Mouse (Mus musculus) embryonic facial prominence, embryonic 14.5 days (tissue): Measurements from ENCODE around the gene Cyp2t4. TPM values are rescaled to one million over a fixed set of nuclear protein-coding genes. Genes with fewer than 3 reads are reported as not detected.

Experiments
- ATAC-seq: fragments of 200-750 bp; cut with Nextera tagmentation; 2 replicates; pipeline ENCODE4 v1.8.0; 2017; ENCODE audit warnings: low read depth, moderate number of reproducible peaks, moderate TSS enrichment
- DNase-seq: peaks from one replicate; pipeline ENCODE4 v3.0.0-alpha.2; 2015; ENCODE audit warnings: low spot score
- H3K27ac ChIP-seq: fragments of 300-500 bp; sonication (generic); replicated peaks from 2 replicates; pipeline ENCODE4 v1.5.1; 2014; ENCODE audit warnings: low read depth, mild to moderate bottlenecking, low read length, moderate library complexity
- H3K27me3 ChIP-seq: fragments of 300-500 bp; sonication (generic); replicated peaks from 2 replicates; pipeline ENCODE4 v1.6.1; 2014; ENCODE audit warnings: low read length; ENCODE audit not compliant: control insufficient read depth, insufficient read depth
- H3K36me3 ChIP-seq: fragments of 300-500 bp; sonication (generic); 2 replicates; pipeline ENCODE4 v1.6.1; 2014; ENCODE audit warnings: low read length, mixed read lengths; ENCODE audit not compliant: control insufficient read depth, insufficient read depth
- H3K4me1 ChIP-seq: fragments of 300-500 bp; sonication (generic); 2 replicates; pipeline ENCODE4 v1.6.1; 2014; ENCODE audit warnings: antibody characterized with exemption, low read length; ENCODE audit not compliant: control insufficient read depth, insufficient read depth
- H3K4me2 ChIP-seq: fragments of 300-500 bp; sonication (generic); 2 replicates; pipeline ENCODE4 v1.6.1; 2014; ENCODE audit warnings: low read depth, mild to moderate bottlenecking, low read length, moderate library complexity, mixed read lengths
- H3K4me3 ChIP-seq: fragments of 300-500 bp; sonication (generic); 2 replicates; pipeline ENCODE4 v1.5.1; 2014; ENCODE audit warnings: low read depth, mild to moderate bottlenecking, low read length
- H3K9ac ChIP-seq: fragments of 300-500 bp; sonication (generic); 2 replicates; pipeline ENCODE4 v1.6.1; 2014; ENCODE audit warnings: low read depth, mild to moderate bottlenecking, low read length, moderate library complexity, mixed read lengths
- H3K9me3 ChIP-seq: fragments of 300-500 bp; sonication (generic); 2 replicates; pipeline ENCODE4 v1.6.1; 2016; ENCODE audit warnings: low read length; ENCODE audit not compliant: control insufficient read depth
- WGBS: fragments of 180-500 bp; shearing (Covaris S2); extraction: QIAGEN DNeasy Blood & Tissue Kit; methylation state at CpG from one replicate; pipeline ENCODE4 v1.1.7; 2014; 5-methylcytosine and 5-hydroxymethylcytosine counted together
- microRNA counts: library from miRNA; unstranded; fragments of <30 nt; microRNA quantifications from one replicate; lab custom pipeline; 2017
- microRNA-seq: library from miRNA; unstranded; fragments of <30 nt; microRNA quantifications from one replicate; pipeline ENCODE4, GENCODE M21; 2016; ENCODE audit warnings: borderline number of aligned reads
- polyA plus RNA-seq: library from polyadenylated mRNA; unstranded; fragments of >200 nt; fragmentation: Nextera tagmentation; extraction: Ambion mirVana; gene quantifications from 2 replicates; pipeline ENCODE4 v1.2.1, GENCODE M21; 2014

Cyp2t4 gene
- polyA plus RNA-seq, 1 experiment from 2014 or later, result 1.0 TPM

DNA sequence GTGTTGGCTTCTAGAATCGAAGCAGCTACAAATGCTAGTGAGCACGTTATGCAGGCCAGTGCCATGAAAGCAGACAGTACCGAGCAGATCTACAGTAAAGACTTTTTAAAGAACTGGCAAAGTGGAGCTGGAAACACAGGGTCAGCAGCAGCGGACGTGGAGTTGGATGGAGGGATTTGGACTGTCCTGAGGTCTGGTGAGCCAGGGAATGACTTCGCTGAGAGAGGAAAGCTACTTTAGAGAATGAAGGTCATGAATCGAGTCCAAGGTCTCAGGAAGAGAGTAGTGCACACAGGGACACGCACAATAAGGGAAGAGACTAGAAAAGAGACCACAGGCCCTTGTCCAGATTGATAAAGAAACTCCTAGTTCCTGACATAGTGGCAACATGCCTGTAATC lies 44.1 kb downstream of the Cyp2t4 start:
- ATAC-seq (no peak), DNase-seq (no peak)
- no peaks in the 10 kb centered on the region for H3K27me3 ChIP-seq
- H3K4me1 ChIP-seq, result peaks cover 11% of the 10 kb centered on the region
- H3K9me3 ChIP-seq, result no peaks in the 10 kb centered on the region
- WGBS, result 90% methylated on average over 8 of the region's 8 CpGs
- H3K9ac ChIP-seq, result no peak overlapping the region
- peaks cover 35% of the 10 kb centered on the region for H3K36me3 ChIP-seq
- no peak overlapping the region for H3K4me3 ChIP-seq
- no peak overlapping the region for H3K4me2 ChIP-seq
- H3K27ac ChIP-seq, result no peak overlapping the region

DNA sequence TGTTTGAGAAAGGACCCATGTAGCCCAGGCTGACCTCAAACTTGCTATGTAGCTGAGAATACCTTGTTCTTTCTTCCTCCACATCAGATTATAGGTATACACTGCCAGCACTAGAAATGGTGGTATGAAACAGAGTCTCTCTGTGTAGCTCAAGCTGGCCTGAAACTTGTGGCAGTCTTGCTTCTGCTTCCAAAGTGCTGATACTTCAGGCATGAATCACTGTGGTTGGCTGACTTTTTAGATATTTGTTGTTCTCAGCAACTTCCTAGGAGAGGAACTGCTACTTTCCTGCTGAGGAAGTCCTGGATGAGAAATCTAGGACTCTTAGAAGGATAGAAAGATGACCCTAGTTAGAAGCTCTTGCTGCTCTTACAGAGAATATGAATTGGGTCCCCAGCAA lies 44.8 kb downstream of the Cyp2t4 start:
- peaks cover 35% of the 10 kb centered on the region for H3K36me3 ChIP-seq
- H3K4me3 ChIP-seq, result no peak overlapping the region
- no peak for ATAC-seq

DNA sequence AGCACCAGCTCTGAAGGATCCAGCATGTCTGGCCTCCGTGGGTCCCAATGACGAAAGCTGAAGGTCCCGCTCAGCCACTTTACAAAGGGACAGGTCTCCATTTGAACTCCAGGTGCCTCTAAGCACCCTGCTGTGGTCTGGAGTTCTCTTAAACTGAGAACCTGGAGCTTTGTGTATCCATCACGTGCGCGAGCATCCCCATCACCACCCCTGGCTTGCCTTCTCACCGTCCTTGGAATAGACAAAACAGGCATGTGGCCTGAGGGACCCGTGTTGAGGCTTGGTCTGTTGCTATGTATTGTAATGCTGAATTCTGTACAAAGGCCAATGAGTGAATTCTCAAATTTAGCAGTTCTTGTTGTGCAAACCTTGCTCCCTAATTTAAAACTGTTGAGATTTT lies 45.3 kb downstream of the Cyp2t4 start:
- H3K27me3 ChIP-seq, result no peaks in the 10 kb centered on the region
- H3K9ac ChIP-seq, result no peak overlapping the region
- no peaks in the 10 kb centered on the region for H3K9me3 ChIP-seq
- peaks cover 11% of the 10 kb centered on the region for H3K4me1 ChIP-seq
- H3K4me2 ChIP-seq, result no peak overlapping the region
- WGBS, result 91% methylated on average over 8 of the region's 8 CpGs
- ATAC-seq, result no peak
- H3K36me3 ChIP-seq, result peaks cover 35% of the 10 kb centered on the region
- DNase-seq, result no peak
- H3K4me3 ChIP-seq, result no peak overlapping the region
- H3K27ac ChIP-seq, result no peak overlapping the region

More for the DNA sequence above, 44.8 kb downstream of the Cyp2t4 start:
- Histone ChIP-seq H3K9me3 (no peaks in the 10 kb centered on the region), H3K9ac (no peak overlapping the region), H3K27ac (no peak overlapping the region), H3K27me3 (no peaks in the 10 kb centered on the region), H3K4me2 (no peak overlapping the region), H3K4me1 (peaks cover 11% of the 10 kb centered on the region)
- no peak for DNase-seq

DNA sequence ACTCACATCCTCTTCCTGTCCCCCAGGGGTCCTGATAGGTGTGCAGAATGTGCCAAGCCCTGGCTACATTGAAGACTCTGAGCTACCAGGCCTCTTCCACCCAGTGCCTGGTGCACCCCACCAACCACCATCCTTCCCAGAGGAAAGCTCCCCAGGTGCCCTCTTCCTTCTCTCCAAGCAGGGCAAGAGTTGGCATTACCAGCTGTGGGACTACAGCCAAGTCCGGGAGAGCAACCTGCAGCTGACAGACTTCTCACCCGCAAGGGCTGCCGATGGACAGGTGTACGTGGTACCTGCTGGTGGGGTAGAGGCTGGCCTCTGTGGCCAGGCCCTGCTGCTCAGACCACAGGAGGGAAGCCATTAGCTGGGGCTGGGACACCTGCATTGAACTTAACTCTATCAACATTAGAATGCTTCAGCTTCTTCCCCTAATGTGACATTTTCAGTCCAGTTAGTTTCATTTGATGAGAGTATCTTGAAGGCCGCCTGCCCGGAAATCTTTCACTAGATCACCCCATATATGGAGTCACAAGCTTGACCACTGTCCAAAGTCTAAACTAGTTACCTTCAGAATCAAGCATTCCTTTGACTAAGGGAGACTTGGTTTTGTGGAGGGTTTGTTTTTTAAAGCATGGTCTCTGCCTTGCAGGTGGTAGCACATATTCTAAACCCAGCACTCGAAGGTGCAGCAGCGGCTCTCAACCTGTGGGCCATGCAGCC lies 50.4 kb downstream of the Cyp2t4 start:
- 96% methylated on average over 8 of the region's 8 CpGs for WGBS
- ATAC-seq (no peak), DNase-seq (no peak)
- Histone ChIP-seq H3K9ac (no peak overlapping the region), H3K27ac (no peak overlapping the region), H3K36me3 (peaks cover 66% of the 10 kb centered on the region), H3K4me2 (no peak overlapping the region), H3K4me1 (no peaks in the 10 kb centered on the region), H3K4me3 (no peak overlapping the region), H3K9me3 (no peaks in the 10 kb centered on the region), H3K27me3 (no peaks in the 10 kb centered on the region)

MicroRNAs encoded within 50 kb of the gene (microRNA counts, 519-probe panel; counts per million panel counts)
- 19.3 counts per million for microRNA mmu-miR-1191 (lab: Ali Mortazavi, UCI)

Small RNAs within 50 kb of the gene (microRNA-seq; reads per million reads assigned to microRNA genes)
- gene Mir1191 (1.3 reads per million), gene Mir3101 (0.66 reads per million)

Other genes starting within 250 kb of the Cyp2t4 start
- gene Cyp2a22, start 214.3 kb upstream of the Cyp2t4 start, polyA plus RNA-seq, result not detected in 2 replicates
- not detected in 2 replicates for gene Cyp2a12, start 124.6 kb upstream of the Cyp2t4 start, polyA plus RNA-seq
- 34.6 and 64.4 TPM in 2 replicates for gene Cyp2f2, start 33.8 kb upstream of the Cyp2t4 start, polyA plus RNA-seq
- gene Egln2, start 13.1 kb downstream of the Cyp2t4 start, polyA plus RNA-seq, result 41.1 and 47.1 TPM in 2 replicates
- 58.2 and 59.2 TPM in 2 replicates for gene Rab4b, start 25.2 kb downstream of the Cyp2t4 start, polyA plus RNA-seq
- gene Gm21983, start 27.4 kb downstream of the Cyp2t4 start, polyA plus RNA-seq, result 0.52 TPM in 1 of 2 replicates, not detected in the other
- 102 and 115 TPM in 2 replicates for gene Mia, start 27.4 kb downstream of the Cyp2t4 start, polyA plus RNA-seq
- gene BC024978, start 42.1 kb downstream of the Cyp2t4 start, polyA plus RNA-seq, result 3.0 and 3.6 TPM in 2 replicates
- 187 and 232 TPM in 2 replicates for gene Snrpa, start 42.6 kb downstream of the Cyp2t4 start, polyA plus RNA-seq
- 8.1 and 8.7 TPM in 2 replicates for gene Itpkc, start 74.9 kb downstream of the Cyp2t4 start, polyA plus RNA-seq
- 16.8 and 18.2 TPM in 2 replicates for gene Coq8b, start 79.3 kb downstream of the Cyp2t4 start, polyA plus RNA-seq
- 25.1 and 28.4 TPM in 2 replicates for gene Numbl, start 104.7 kb downstream of the Cyp2t4 start, polyA plus RNA-seq
- gene Ltbp4, start 184.0 kb downstream of the Cyp2t4 start, polyA plus RNA-seq, result 74.2 and 74.8 TPM in 2 replicates
- gene Shkbp1, start 202.3 kb downstream of the Cyp2t4 start, polyA plus RNA-seq, result 26.5 and 30.3 TPM in 2 replicates
- gene Gm20479, start 203.7 kb downstream of the Cyp2t4 start, polyA plus RNA-seq, result not detected in 2 replicates